Mouse (Mus musculus) ES-E14 (cell line): ENCODE data around the gene 4921536K21Rik. TPM values are rescaled to one million over a fixed set of nuclear protein-coding genes. Genes with fewer than 3 reads are reported as not detected.

Experiments
- DNase-seq: peaks from one replicate; pipeline ENCODE4 v3.0.0-alpha.2; 2013; ENCODE audit warnings: low read depth, low spot score
- H3K27ac ChIP-seq: 2 replicates; pipeline ENCODE4 v1.5.1; 2012; ENCODE audit warnings: low read depth, mild to moderate bottlenecking, low read length, moderate library complexity, mixed read lengths; ENCODE audit not compliant: poor library complexity, insufficient read depth, severe bottlenecking
- H3K36me3 ChIP-seq: 2 replicates; pipeline ENCODE4 v1.6.1; 2012; ENCODE audit warnings: mild to moderate bottlenecking, low read length, moderate library complexity, mixed read lengths; ENCODE audit not compliant: control insufficient read depth, poor library complexity, insufficient read depth, severe bottlenecking
- H3K4me1 ChIP-seq, 2 experiments: fragments of 150-350 bp in 1 of 2; sonication (generic) in 1 of 2; 2 replicates each; pipeline ENCODE4 v1.6.1; 2012; ENCODE audit warnings: low read length in 2 of 2, mild to moderate bottlenecking in 1 of 2, mixed read lengths in 1 of 2; ENCODE audit not compliant: control insufficient read depth in 2 of 2, insufficient read depth in 2 of 2, poor library complexity in 1 of 2
- H3K4me3 ChIP-seq, 2 experiments: fragments of 150-350 bp in 1 of 2; sonication (generic) in 1 of 2; 2 replicates each; pipeline ENCODE4 v1.5.1; 2012; ENCODE audit warnings: low read length in 2 of 2, low read depth in 1 of 2, mild to moderate bottlenecking in 1 of 2, mixed read lengths in 1 of 2; ENCODE audit not compliant: insufficient read depth in 1 of 2, poor library complexity in 1 of 2, severe bottlenecking in 1 of 2
- H3K9ac ChIP-seq: 2 replicates; pipeline ENCODE4 v1.6.1; 2012; ENCODE audit warnings: low read depth, mild to moderate bottlenecking, low read length, mixed read lengths; ENCODE audit not compliant: poor library complexity, insufficient read depth, severe bottlenecking
- H3K9me3 ChIP-seq: fragments of 150-350 bp; sonication (generic); 2 replicates; pipeline ENCODE4 v1.6.1; 2012; ENCODE audit warnings: low read depth, mild to moderate bottlenecking, low read length; ENCODE audit not compliant: control insufficient read depth, insufficient read depth
- CHD2 ChIP-seq: IDR thresholded peaks from 2 replicates; pipeline ENCODE4 v1.6.1; 2014; ENCODE audit warnings: mild to moderate bottlenecking, low read depth, low read length, inconsistent platforms
- HCFC1 ChIP-seq: IDR thresholded peaks from 2 replicates; pipeline ENCODE4 v1.6.1; 2012; ENCODE audit warnings: low read length, inconsistent platforms, borderline replicate concordance; ENCODE audit not compliant: insufficient read depth
- MAFK ChIP-seq: IDR thresholded peaks from 2 replicates; pipeline ENCODE4 v1.6.1; 2014; ENCODE audit warnings: mild to moderate bottlenecking, low read depth, low read length, inconsistent platforms; ENCODE audit not compliant: insufficient read depth
- ZC3H11A ChIP-seq: IDR thresholded peaks from 2 replicates; pipeline ENCODE4 v1.6.1; 2012; ENCODE audit warnings: low read depth, mild to moderate bottlenecking, inconsistent platforms, low read length, borderline replicate concordance
- ZNF384 ChIP-seq: IDR thresholded peaks from 2 replicates; pipeline ENCODE4 v1.6.1; 2012; ENCODE audit warnings: low read depth, low read length, inconsistent platforms
- in situ Hi-C, 2 experiments: fragments of 600-800 bp; cut with MboI; formaldehyde crosslinking; loops; one replicate each; pipeline ENCODE4 v1.15.1; 2025; ENCODE audit warnings: low sequenced_read_pairs in 2 of 2, inconsistent platforms in 1 of 2; ENCODE audit not compliant: unreplicated experiment in 2 of 2
- total RNA-seq: library from RNA; depleted of rRNA; stranded (reverse); fragments of 300-350 nt; gene quantifications from 2 replicates; pipeline ENCODE4 v1.2.3, GENCODE M21; 2012

Gene 4921536K21Rik
- total RNA-seq, 1 experiment = 0.22 TPM

DNA sequence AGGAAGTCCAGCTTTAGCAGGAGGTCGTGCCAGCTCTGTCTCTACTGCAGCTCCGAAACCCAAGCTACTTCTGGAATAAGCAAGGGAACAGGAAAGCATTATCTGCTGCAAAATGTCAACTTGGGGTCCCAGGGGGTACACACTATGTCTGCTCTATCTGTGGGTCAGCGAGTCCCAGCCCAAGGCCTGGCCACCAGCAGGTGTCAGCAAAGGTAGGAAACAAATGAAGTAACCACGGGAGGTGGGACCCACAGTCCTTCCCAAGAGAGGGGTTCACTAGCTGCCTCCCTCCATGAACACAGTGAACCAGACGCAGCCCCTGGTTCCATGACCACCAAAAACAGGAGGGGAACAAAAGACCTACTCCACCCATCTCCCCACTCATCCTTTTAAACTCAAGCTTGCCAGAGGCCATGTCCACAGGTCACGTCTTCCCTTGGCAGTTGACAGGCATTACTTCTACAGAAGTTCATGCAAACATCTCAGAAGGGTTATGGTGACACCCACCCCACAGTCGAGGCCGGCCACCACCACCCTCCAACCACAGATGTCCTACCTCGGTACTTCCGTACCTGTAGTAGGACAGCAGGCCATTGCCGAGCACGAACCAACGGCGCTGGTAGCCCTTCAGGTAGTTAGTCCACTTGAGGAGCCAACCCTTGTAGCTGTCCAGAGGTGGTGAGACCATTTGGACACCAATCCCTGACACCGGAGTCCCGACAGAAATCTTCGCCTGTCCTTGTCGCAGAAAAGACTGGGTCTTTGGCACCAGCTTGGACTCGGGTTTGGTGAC is 32.0 kb downstream of the 4921536K21Rik start:
- in situ Hi-C loops = no loop called here
- H3K9ac ChIP-seq = no peak overlapping the region
- TF ChIP-seq HCFC1 = no peak
- TF ChIP-seq ZNF384 = no peak
- no peak for TF ChIP-seq MAFK
- no peak for TF ChIP-seq ZC3H11A
- TF ChIP-seq CHD2 = no peak

DNA sequence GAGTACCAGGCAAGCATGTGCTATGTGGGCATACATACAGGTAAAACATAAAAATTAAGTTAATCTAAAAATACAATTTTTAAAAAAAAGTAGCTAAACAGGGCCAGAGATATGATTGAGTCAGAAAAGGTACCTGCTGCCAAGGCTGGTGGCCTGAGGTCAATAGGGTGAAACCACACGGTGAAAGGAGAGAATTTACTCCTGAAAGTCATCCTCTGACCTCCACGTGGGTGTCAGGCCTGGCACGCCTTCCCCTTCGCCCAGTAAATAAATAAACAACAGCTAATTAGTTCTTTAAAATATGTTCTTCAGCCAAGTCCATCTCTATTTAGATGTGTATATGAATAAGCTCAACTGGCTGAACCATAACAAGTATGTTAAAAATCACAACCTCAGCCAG is 34.5 kb downstream of the 4921536K21Rik start:
- H3K9ac ChIP-seq = no peak overlapping the region
- in situ Hi-C loops = no loop called here
- no peak overlapping the region for H3K4me3 ChIP-seq
- TF ChIP-seq MAFK = no peak
- TF ChIP-seq CHD2 = no peak
- no peak for TF ChIP-seq ZC3H11A
- no peak for TF ChIP-seq HCFC1
- TF ChIP-seq ZNF384 = no peak
- H3K4me1 ChIP-seq = no peaks in the 10 kb centered on the region; a peak in 1 of 4 replicates
- H3K9me3 ChIP-seq = no peaks in the 10 kb centered on the region
- H3K27ac ChIP-seq = no peak overlapping the region
- DNase-seq = no peak
- H3K36me3 ChIP-seq = no peaks in the 10 kb centered on the region

More for the DNA sequence above, 32.0 kb downstream of the 4921536K21Rik start:
- Histone ChIP-seq H3K9me3 (no peaks in the 10 kb centered on the region), H3K36me3 (no peaks in the 10 kb centered on the region), H3K4me1 (peaks cover 0 to 2% of the 10 kb centered on the region in 2 experiments; a peak in 1 of 4 replicates), H3K27ac (no peak overlapping the region), H3K4me3 (peak overlapping the region in 1 of 2 experiments; percentile 78; a peak in 1 of 4 replicates)
- no peak for DNase-seq

DNA sequence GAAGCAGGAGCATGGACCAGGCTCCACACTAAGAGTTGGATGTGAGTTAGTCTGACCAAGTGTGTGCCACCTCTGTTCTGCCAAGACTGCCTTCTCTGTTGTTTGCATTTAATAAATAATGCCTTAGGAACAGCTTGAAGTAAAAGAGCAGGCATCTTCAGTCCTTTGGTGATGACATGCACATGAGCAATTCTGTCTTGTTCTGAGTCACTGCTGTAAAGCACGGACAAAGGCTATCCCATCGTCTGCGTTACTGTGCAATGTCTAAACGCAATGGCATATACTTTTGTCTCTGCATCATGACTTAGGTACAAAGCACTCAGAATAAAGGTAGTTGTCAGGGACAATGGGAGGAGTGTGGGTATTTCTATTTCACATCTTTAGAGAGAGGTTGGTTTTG is 35.1 kb downstream of the 4921536K21Rik start:
- Histone ChIP-seq H3K27ac (no peak overlapping the region), H3K4me3 (no peak overlapping the region), H3K9ac (no peak overlapping the region), H3K4me1 (no peaks in the 10 kb centered on the region; a peak in 1 of 4 replicates), H3K9me3 (no peaks in the 10 kb centered on the region), H3K36me3 (no peaks in the 10 kb centered on the region)
- no peak for TF ChIP-seq CHD2
- no peak for TF ChIP-seq HCFC1
- TF ChIP-seq ZNF384 = no peak
- no peak for TF ChIP-seq MAFK
- in situ Hi-C loops = no loop called here
- no peak for DNase-seq

DNA sequence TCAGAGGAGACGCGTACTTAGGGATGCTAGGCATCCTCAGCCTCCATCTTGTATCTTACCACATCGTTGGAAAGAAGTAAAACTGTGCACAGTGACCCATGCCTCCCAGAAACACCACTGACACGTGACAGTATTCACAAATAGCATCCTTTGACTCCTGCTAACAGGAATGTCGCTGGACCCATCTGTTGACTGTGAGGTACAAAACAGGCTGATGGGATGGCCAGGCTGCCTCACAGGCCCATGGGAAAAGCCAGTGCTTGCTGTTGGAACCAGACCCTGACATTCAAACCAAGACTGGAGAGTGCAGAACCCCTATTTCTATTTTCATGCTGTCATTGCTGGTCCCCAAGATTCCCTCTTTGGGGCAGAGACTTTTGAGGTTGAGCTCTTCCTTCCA is 37.0 kb downstream of the 4921536K21Rik start:
- Histone ChIP-seq H3K4me1 (no peaks in the 10 kb centered on the region; a peak in 1 of 4 replicates), H3K27ac (no peak overlapping the region; the same call in 1 of the 2 replicates), H3K4me3 (no peak overlapping the region), H3K36me3 (no peaks in the 10 kb centered on the region), H3K9ac (no peak overlapping the region), H3K9me3 (no peaks in the 10 kb centered on the region)
- no peak for TF ChIP-seq ZNF384
- TF ChIP-seq HCFC1 = no peak
- no peak for TF ChIP-seq MAFK
- TF ChIP-seq ZC3H11A = no peak
- TF ChIP-seq CHD2 = no peak
- DNase-seq = no peak
- in situ Hi-C loops = no loop called here

DNA sequence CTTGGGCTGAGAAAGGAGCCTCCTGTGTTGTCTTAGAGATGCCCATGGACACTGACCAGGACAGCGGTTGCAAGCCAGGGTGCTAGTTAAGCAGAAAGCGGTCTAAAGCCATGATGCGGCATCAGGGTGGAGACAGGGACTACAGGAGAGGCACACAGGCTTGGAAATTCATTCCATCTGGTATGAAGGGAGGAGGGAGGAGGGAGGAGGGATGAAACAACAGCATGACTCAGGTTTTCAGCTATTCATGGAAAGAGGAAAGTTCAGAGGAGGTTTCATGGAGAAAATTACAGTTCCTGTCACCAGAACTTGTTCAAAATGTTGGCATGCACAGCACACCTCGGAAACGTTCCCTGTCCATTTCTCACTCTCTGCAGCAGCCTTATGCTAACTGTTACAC is 39.1 kb downstream of the 4921536K21Rik start:
- Histone ChIP-seq H3K9ac (no peak overlapping the region), H3K4me1 (peaks cover 0 to 4% of the 10 kb centered on the region in 2 experiments; a peak in 1 of 4 replicates), H3K9me3 (no peaks in the 10 kb centered on the region), H3K27ac (no peak overlapping the region), H3K36me3 (no peaks in the 10 kb centered on the region), H3K4me3 (no peak overlapping the region)
- in situ Hi-C loops = no loop called here
- DNase-seq = no peak
- TF ChIP-seq CHD2 (no peak), HCFC1 (no peak)
